Mouse (Mus musculus) kidney, postnatal 10 days (tissue): ENCODE results near the gene Cd93.
A peak's percentile ranks its signal among the peaks of the same experiment; 100 is the strongest.

Experiments
- DNase-seq: peaks from one replicate; pipeline ENCODE4 v3.0.0; 2021; ENCODE audit warnings: mixed read lengths

The Cd93 gene

GRCm38 (mm10) chr2:148443249-148443958 is at the start of gene Cd93:
Cd93 (minus strand) TSS chr2:148443563.
- peak; percentile 73 for DNase-seq

GRCm38 (mm10) chr2:148492108-148492507 is 48.7 kb upstream of the Cd93 start:
- DNase-seq, result no peak

GRCm38 (mm10) chr2:148490150-148490549 is 46.8 kb upstream of the Cd93 start:
- DNase-seq, result no peak

GRCm38 (mm10) chr2:148488885-148489284 is 45.5 kb upstream of the Cd93 start:
- no peak for DNase-seq

GRCm38 (mm10) chr2:148485576-148485975 is 42.2 kb upstream of the Cd93 start:
- no peak for DNase-seq

GRCm38 (mm10) chr2:148480376-148480775 is 37.0 kb upstream of the Cd93 start:
- no peak for DNase-seq

GRCm38 (mm10) chr2:148478141-148478701 is 34.9 kb upstream of the Cd93 start:
- peak; percentile 66 for DNase-seq

- no peak for DNase-seq
These were observed 34.0 kb upstream of the Cd93 start for GRCm38 (mm10) chr2:148477346-148477745.

- no peak for DNase-seq
These were observed 33.2 kb upstream of the Cd93 start for GRCm38 (mm10) chr2:148476576-148476975.

GRCm38 (mm10) chr2:148475879-148476495 is 32.6 kb upstream of the Cd93 start:
- no peak for DNase-seq

- no peak for DNase-seq
These were observed 26.2 kb upstream of the Cd93 start for GRCm38 (mm10) chr2:148469341-148470238.

- DNase-seq, result no peak
These were observed 24.6 kb upstream of the Cd93 start for GRCm38 (mm10) chr2:148467921-148468440.

GRCm38 (mm10) chr2:148455341-148455740 is 12.0 kb upstream of the Cd93 start:
- DNase-seq, result no peak

GRCm38 (mm10) chr2:148454014-148454542 is 10.7 kb upstream of the Cd93 start:
- no peak for DNase-seq

- DNase-seq, result no peak
These were observed 9.7 kb upstream of the Cd93 start for GRCm38 (mm10) chr2:148453061-148453460.

GRCm38 (mm10) chr2:148451498-148451897 is 8.1 kb upstream of the Cd93 start:
- no peak for DNase-seq

- DNase-seq, result no peak
These were observed 7.3 kb upstream of the Cd93 start for GRCm38 (mm10) chr2:148450616-148451015.

GRCm38 (mm10) chr2:148449659-148450058 is 6.3 kb upstream of the Cd93 start:
- DNase-seq, result no peak

GRCm38 (mm10) chr2:148446446-148446845 is 3.1 kb upstream of the Cd93 start:
- no peak for DNase-seq

- no peak for DNase-seq
These were observed 2.3 kb upstream of the Cd93 start for GRCm38 (mm10) chr2:148445616-148446015.

- no peak for DNase-seq
These were observed 1.1 kb upstream of the Cd93 start for GRCm38 (mm10) chr2:148444472-148444871.

GRCm38 (mm10) chr2:148442710-148443109 is 653 bp downstream of the Cd93 start:
- DNase-seq, result no peak

GRCm38 (mm10) chr2:148442172-148442571 is 1.2 kb downstream of the Cd93 start:
- DNase-seq, result peak; percentile 35
